Mouse (Mus musculus): ENCODE results near the gene Gm11011.

- TF ChIP-seq CTCF (IDR thresholded peaks at IDR 0.05; ENCODE audit: low read depth) (no peak), EP300 (IDR thresholded peaks at IDR 0.05; ENCODE audit: low read depth) (no peak)
These were observed 17.5 kb downstream of the Gm11011 start for GRCm38 (mm10) chr2:169570063-169570462.
